Mouse (Mus musculus) embryonic facial prominence, embryonic 14.5 days (tissue): ENCODE measurements around the gene Olfr450. TPM values are rescaled to one million over a fixed set of nuclear protein-coding genes. Genes with fewer than 3 reads are reported as not detected.
A peak's percentile ranks its signal among the peaks of the same experiment; 100 is the strongest.

Experiments
- ATAC-seq: fragments of 200-750 bp; cut with Nextera tagmentation; 2 replicates; pipeline ENCODE4 v1.8.0; 2017; ENCODE audit warnings: low read depth, moderate number of reproducible peaks, moderate TSS enrichment
- DNase-seq: peaks from one replicate; pipeline ENCODE4 v3.0.0-alpha.2; 2015; ENCODE audit warnings: low spot score
- H3K27ac ChIP-seq: fragments of 300-500 bp; sonication (generic); replicated peaks from 2 replicates; pipeline ENCODE4 v1.5.1; 2014; ENCODE audit warnings: low read depth, mild to moderate bottlenecking, low read length, moderate library complexity
- H3K27me3 ChIP-seq: fragments of 300-500 bp; sonication (generic); replicated peaks from 2 replicates; pipeline ENCODE4 v1.6.1; 2014; ENCODE audit warnings: low read length; ENCODE audit not compliant: control insufficient read depth, insufficient read depth
- H3K36me3 ChIP-seq: fragments of 300-500 bp; sonication (generic); 2 replicates; pipeline ENCODE4 v1.6.1; 2014; ENCODE audit warnings: low read length, mixed read lengths; ENCODE audit not compliant: control insufficient read depth, insufficient read depth
- H3K4me1 ChIP-seq: fragments of 300-500 bp; sonication (generic); 2 replicates; pipeline ENCODE4 v1.6.1; 2014; ENCODE audit warnings: antibody characterized with exemption, low read length; ENCODE audit not compliant: control insufficient read depth, insufficient read depth
- H3K4me2 ChIP-seq: fragments of 300-500 bp; sonication (generic); 2 replicates; pipeline ENCODE4 v1.6.1; 2014; ENCODE audit warnings: low read depth, mild to moderate bottlenecking, low read length, moderate library complexity, mixed read lengths
- H3K4me3 ChIP-seq: fragments of 300-500 bp; sonication (generic); 2 replicates; pipeline ENCODE4 v1.5.1; 2014; ENCODE audit warnings: low read depth, mild to moderate bottlenecking, low read length
- H3K9ac ChIP-seq: fragments of 300-500 bp; sonication (generic); 2 replicates; pipeline ENCODE4 v1.6.1; 2014; ENCODE audit warnings: low read depth, mild to moderate bottlenecking, low read length, moderate library complexity, mixed read lengths
- H3K9me3 ChIP-seq: fragments of 300-500 bp; sonication (generic); 2 replicates; pipeline ENCODE4 v1.6.1; 2016; ENCODE audit warnings: low read length; ENCODE audit not compliant: control insufficient read depth
- WGBS: fragments of 180-500 bp; shearing (Covaris S2); extraction: QIAGEN DNeasy Blood & Tissue Kit; methylation state at CpG from one replicate; pipeline ENCODE4 v1.1.7; 2014; 5-methylcytosine and 5-hydroxymethylcytosine counted together
- polyA plus RNA-seq: library from polyadenylated mRNA; unstranded; fragments of >200 nt; fragmentation: Nextera tagmentation; extraction: Ambion mirVana; gene quantifications from 2 replicates; pipeline ENCODE4 v1.2.1, GENCODE M21; 2014

Gene Olfr450
- not detected in 2 replicates for polyA plus RNA-seq

- WGBS = 74% methylated on average over 1 of the region's 1 CpGs
- Histone ChIP-seq H3K4me1 (no peaks in the 10 kb centered on the region), H3K9ac (no peak within 1 kb of the TSS), H3K4me2 (no peak within 1 kb of the TSS), H3K4me3 (no peak within 1 kb of the TSS), H3K9me3 (no peaks in the 10 kb centered on the region), H3K27ac (no peak within 1 kb of the TSS), H3K27me3 (no peaks in the 10 kb centered on the region), H3K36me3 (no peaks in the 10 kb centered on the region)
- DNase-seq = no peak
- no peak for ATAC-seq
Observed at GRCm38 (mm10) chr6:42811639-42812038, at the start of gene Olfr450. Gene Olfr450 (plus strand): TSS chr6:42811939.

GRCm38 (mm10) chr6:42777066-42777465 is 34.7 kb upstream of the Olfr450 start:
- no peaks in the 10 kb centered on the region for H3K4me1 ChIP-seq
- H3K36me3 ChIP-seq = no peaks in the 10 kb centered on the region
- 96% methylated on average over 1 of the region's 1 CpGs for WGBS
- no peak overlapping the region for H3K27ac ChIP-seq
- no peaks in the 10 kb centered on the region for H3K27me3 ChIP-seq
- no peak overlapping the region for H3K4me3 ChIP-seq
- no peak overlapping the region for H3K4me2 ChIP-seq
- ATAC-seq = no peak
- H3K9me3 ChIP-seq = no peaks in the 10 kb centered on the region
- DNase-seq = no peak
- H3K9ac ChIP-seq = no peak overlapping the region

- Histone ChIP-seq H3K9ac (no peak within 1 kb of the TSS), H3K27me3 (no peaks in the 10 kb centered on the region), H3K27ac (no peak within 1 kb of the TSS), H3K4me3 (no peak within 1 kb of the TSS), H3K4me1 (no peaks in the 10 kb centered on the region), H3K4me2 (no peak within 1 kb of the TSS), H3K9me3 (no peaks in the 10 kb centered on the region), H3K36me3 (no peaks in the 10 kb centered on the region)
- DNase-seq (no peak), ATAC-seq (no peak)
Observed at GRCm38 (mm10) chr6:42784793-42785192, 26.9 kb upstream of the Olfr450 start, which contains the start of gene Olfr452. Gene Olfr452 (plus strand): TSS chr6:42785093.

GRCm38 (mm10) chr6:42790247-42790948 is 21.3 kb upstream of the Olfr450 start:
- Histone ChIP-seq H3K9ac (no peak overlapping the region), H3K27ac (no peak overlapping the region), H3K4me2 (no peak overlapping the region), H3K9me3 (no peaks in the 10 kb centered on the region), H3K27me3 (no peaks in the 10 kb centered on the region), H3K4me3 (no peak overlapping the region), H3K36me3 (no peaks in the 10 kb centered on the region), H3K4me1 (no peaks in the 10 kb centered on the region)
- no peak for ATAC-seq
- WGBS = 51% methylated on average over 4 of the region's 4 CpGs
- no peak for DNase-seq

GRCm38 (mm10) chr6:42790949-42791556 is 20.7 kb upstream of the Olfr450 start:
- Histone ChIP-seq H3K4me2 (no peak overlapping the region), H3K4me1 (no peaks in the 10 kb centered on the region), H3K4me3 (no peak overlapping the region), H3K27ac (no peak overlapping the region), H3K9ac (no peak overlapping the region), H3K9me3 (no peaks in the 10 kb centered on the region), H3K36me3 (no peaks in the 10 kb centered on the region), H3K27me3 (no peaks in the 10 kb centered on the region)
- DNase-seq (no peak), ATAC-seq (no peak)
- 78% methylated on average over 9 of the region's 9 CpGs for WGBS

- no peaks in the 10 kb centered on the region for H3K27me3 ChIP-seq
- no peak overlapping the region for H3K9ac ChIP-seq
- WGBS = 89% methylated on average over 3 of the region's 3 CpGs
- no peaks in the 10 kb centered on the region for H3K9me3 ChIP-seq
- no peaks in the 10 kb centered on the region for H3K4me1 ChIP-seq
- H3K36me3 ChIP-seq = no peaks in the 10 kb centered on the region
- H3K27ac ChIP-seq = no peak overlapping the region
- no peak for ATAC-seq
- no peak overlapping the region for H3K4me3 ChIP-seq
- H3K4me2 ChIP-seq = no peak overlapping the region
- DNase-seq = no peak
Observed at GRCm38 (mm10) chr6:42794982-42795381, 16.8 kb upstream of the Olfr450 start.

- H3K36me3 ChIP-seq = no peaks in the 10 kb centered on the region
- no peaks in the 10 kb centered on the region for H3K27me3 ChIP-seq
- H3K4me3 ChIP-seq = no peak within 1 kb of the TSS
- DNase-seq (no peak), ATAC-seq (no peak)
- H3K4me2 ChIP-seq = no peak within 1 kb of the TSS
- H3K9me3 ChIP-seq = no peaks in the 10 kb centered on the region
- no peak within 1 kb of the TSS for H3K9ac ChIP-seq
- no peaks in the 10 kb centered on the region for H3K4me1 ChIP-seq
- H3K27ac ChIP-seq = no peak within 1 kb of the TSS
Observed at GRCm38 (mm10) chr6:42834084-42834483, 22.3 kb downstream of the Olfr450 start, which contains the start of gene Olfr449. Gene Olfr449 (plus strand): TSS chr6:42834384.

GRCm38 (mm10) chr6:42860222-42860819 is 48.6 kb downstream of the Olfr450 start:
- H3K4me2 ChIP-seq = no peak overlapping the region
- H3K9ac ChIP-seq = no peak overlapping the region
- H3K4me1 ChIP-seq = no peaks in the 10 kb centered on the region
- no peaks in the 10 kb centered on the region for H3K9me3 ChIP-seq
- DNase-seq (peak; percentile 74), ATAC-seq (no peak)
- 10% methylated on average over 4 of the region's 4 CpGs for WGBS
- no peaks in the 10 kb centered on the region for H3K36me3 ChIP-seq
- H3K27me3 ChIP-seq = no peaks in the 10 kb centered on the region
- H3K27ac ChIP-seq = no peak overlapping the region
- H3K4me3 ChIP-seq = no peak overlapping the region
